Mouse (Mus musculus) hindbrain, embryonic 12.5 days (tissue): ENCODE results near the gene Rbm8a. TPM values are rescaled to one million over a fixed set of nuclear protein-coding genes. Genes with fewer than 3 reads are reported as not detected.
"Not testable (repeated sequence)": the region's sequence is repeated elsewhere in the genome, so short reads cannot be mapped to it uniquely, and the experiment has no call there.

Experiments
- ATAC-seq: fragments of 200-750 bp; cut with Nextera tagmentation; 2 replicates; pipeline ENCODE4 v1.8.0; 2017; ENCODE audit warnings: moderate TSS enrichment; ENCODE audit not compliant: low FRiP score
- H3K27ac ChIP-seq: fragments of 300-500 bp; sonication (generic); 2 replicates; pipeline ENCODE4 v1.5.1; 2016; ENCODE audit warnings: mild to moderate bottlenecking
- H3K27me3 ChIP-seq: fragments of 300-500 bp; sonication (generic); 2 replicates; pipeline ENCODE4 v1.6.1; 2016; ENCODE audit warnings: mild to moderate bottlenecking
- H3K36me3 ChIP-seq: fragments of 300-500 bp; sonication (generic); 2 replicates; pipeline ENCODE4 v1.6.1; 2016; ENCODE audit warnings: mild to moderate bottlenecking
- H3K4me1 ChIP-seq: fragments of 300-500 bp; sonication (generic); 2 replicates; pipeline ENCODE4 v1.6.1; 2016
- H3K4me2 ChIP-seq: fragments of 300-500 bp; sonication (generic); replicated peaks from 2 replicates; pipeline ENCODE4 v1.6.1; 2016; ENCODE audit warnings: mild to moderate bottlenecking
- H3K4me3 ChIP-seq: fragments of 300-500 bp; sonication (generic); 2 replicates; pipeline ENCODE4 v1.5.1; 2016; ENCODE audit warnings: mild to moderate bottlenecking
- H3K9ac ChIP-seq: fragments of 300-500 bp; sonication (generic); 2 replicates; pipeline ENCODE4 v1.6.1; 2016; ENCODE audit warnings: mild to moderate bottlenecking, moderate library complexity
- H3K9me3 ChIP-seq: fragments of 300-500 bp; sonication (generic); replicated peaks from 2 replicates; pipeline ENCODE4 v1.6.1; 2016; ENCODE audit warnings: mild to moderate bottlenecking
- WGBS: fragments of 180-500 bp; shearing (Covaris S2); methylation state at CpG from one replicate; pipeline ENCODE4 v1.1.7; 2016; 5-methylcytosine and 5-hydroxymethylcytosine counted together
- polyA plus RNA-seq: library from polyadenylated mRNA; unstranded; fragments of >200 nt; fragmentation: Nextera tagmentation; extraction: Ambion mirVana; gene quantifications from 2 replicates; pipeline ENCODE4 v1.2.1, GENCODE M21; 2016

Gene Rbm8a
- polyA plus RNA-seq, 1 experiment from 2014 or later = 152 TPM

GRCm38 (mm10) chr3:96597435-96597891 is 32.3 kb upstream of the Rbm8a start:
- under 1% methylated on average over 40 of the region's 40 CpGs for WGBS
- Histone ChIP-seq H3K27me3 (peaks cover 32% of the 10 kb centered on the region), H3K4me1 (peaks cover 57% of the 10 kb centered on the region), H3K4me3 (peak overlapping the region; percentile 52), H3K36me3 (no peaks in the 10 kb centered on the region), H3K9ac (peak overlapping the region; percentile 78), H3K9me3 (no peaks in the 10 kb centered on the region), H3K4me2 (peak overlapping the region; percentile 94), H3K27ac (peak overlapping the region; percentile 79)
- ATAC-seq = no peak

GRCm38 (mm10) chr3:96598156-96599068 is 31.3 kb upstream of the Rbm8a start:
- WGBS = 1% methylated on average over 53 of the region's 54 CpGs
- peaks cover 32% of the 10 kb centered on the region for H3K27me3 ChIP-seq
- peak overlapping the region; percentile 94 for H3K4me2 ChIP-seq
- no peaks in the 10 kb centered on the region for H3K36me3 ChIP-seq
- H3K27ac ChIP-seq = peak overlapping the region; percentile 79
- ATAC-seq = no peak
- H3K4me3 ChIP-seq = peak overlapping the region; percentile 52
- H3K4me1 ChIP-seq = peaks cover 58% of the 10 kb centered on the region
- H3K9me3 ChIP-seq = no peaks in the 10 kb centered on the region
- H3K9ac ChIP-seq = peak overlapping the region; percentile 78

GRCm38 (mm10) chr3:96599069-96599393 is 30.7 kb upstream of the Rbm8a start:
- 0 out of 2 replicates have a peak overlapping the region, but pooled peaks have one; percentile 79 for H3K27ac ChIP-seq
- peak overlapping the region; percentile 78; the same call in 1 of the 2 replicates for H3K9ac ChIP-seq
- no peaks in the 10 kb centered on the region for H3K36me3 ChIP-seq
- ATAC-seq = no peak
- H3K27me3 ChIP-seq = peaks cover 32% of the 10 kb centered on the region
- no peaks in the 10 kb centered on the region for H3K9me3 ChIP-seq
- H3K4me3 ChIP-seq = peak overlapping the region; percentile 52; the same call in 1 of the 2 replicates
- H3K4me2 ChIP-seq = peak overlapping the region; percentile 94
- H3K4me1 ChIP-seq = peaks cover 64% of the 10 kb centered on the region
- 38% methylated on average over 8 of the region's 8 CpGs for WGBS

GRCm38 (mm10) chr3:96599411-96599810 is 30.3 kb upstream of the Rbm8a start:
- no peak overlapping the region for H3K4me3 ChIP-seq

GRCm38 (mm10) chr3:96600639-96601250 is 29.0 kb upstream of the Rbm8a start, which contains the start of gene Lix1l:
Gene Lix1l (plus strand): TSS chr3:96601149.
- WGBS = 1% methylated on average over 27 of the region's 27 CpGs
- Histone ChIP-seq H3K4me3 (peak within 1 kb of the TSS; percentile 94), H3K4me1 (peaks cover 71% of the 10 kb centered on the region), H3K36me3 (peaks cover 7% of the 10 kb centered on the region; the same call in 1 of the 2 replicates), H3K27ac (peak within 1 kb of the TSS; percentile 98), H3K4me2 (peak within 1 kb of the TSS; percentile 75), H3K9me3 (no peaks in the 10 kb centered on the region), H3K9ac (peak within 1 kb of the TSS; percentile 97), H3K27me3 (peaks cover 21% of the 10 kb centered on the region)
- peak; percentile 95 for ATAC-seq

More at GRCm38 (mm10) chr3:96599411-96599810, 30.3 kb upstream of the Rbm8a start:
- Histone ChIP-seq H3K27me3 (peaks cover 32% of the 10 kb centered on the region), H3K9me3 (no peaks in the 10 kb centered on the region), H3K36me3 (0 out of 2 replicates have a peak, but pooled peaks cover 3% of the 10 kb centered on the region), H3K9ac (no peak overlapping the region), H3K4me2 (0 out of 2 replicates have a peak overlapping the region, but pooled peaks have one; percentile 2), H3K4me1 (peaks cover 66% of the 10 kb centered on the region), H3K27ac (no peak overlapping the region)
- 68% methylated on average over 3 of the region's 3 CpGs for WGBS
- ATAC-seq = no peak

GRCm38 (mm10) chr3:96601251-96601787 is 28.4 kb upstream of the Rbm8a start:
- WGBS = 1% methylated on average over 34 of the region's 40 CpGs
- peak overlapping the region; percentile 75 for H3K4me2 ChIP-seq
- peaks cover 65% of the 10 kb centered on the region for H3K4me1 ChIP-seq
- H3K9ac ChIP-seq = peak overlapping the region; percentile 97
- peak overlapping the region; percentile 94 for H3K4me3 ChIP-seq
- H3K9me3 ChIP-seq = no peaks in the 10 kb centered on the region
- peak overlapping the region; percentile 98 for H3K27ac ChIP-seq
- peaks cover 16% of the 10 kb centered on the region for H3K27me3 ChIP-seq
- peaks cover 7% of the 10 kb centered on the region; the same call in 1 of the 2 replicates for H3K36me3 ChIP-seq
- peak; percentile 74 for ATAC-seq

GRCm38 (mm10) chr3:96601941-96602703 is 27.6 kb upstream of the Rbm8a start:
- Histone ChIP-seq H3K4me3 (peak overlapping the region; percentile 94), H3K4me2 (peak overlapping the region; percentile 75), H3K4me1 (peaks cover 57% of the 10 kb centered on the region), H3K9me3 (no peaks in the 10 kb centered on the region), H3K9ac (peak overlapping the region; percentile 97), H3K27ac (peak overlapping the region; percentile 98), H3K27me3 (peaks cover 8% of the 10 kb centered on the region), H3K36me3 (peaks cover 7% of the 10 kb centered on the region; the same call in 1 of the 2 replicates)
- 24% methylated on average over 10 of the region's 10 CpGs for WGBS
- ATAC-seq = no peak

- peak overlapping the region; percentile 94 for H3K4me3 ChIP-seq
- peaks cover 51% of the 10 kb centered on the region for H3K4me1 ChIP-seq
- 38% methylated on average over 5 of the region's 5 CpGs for WGBS
Measured at GRCm38 (mm10) chr3:96602704-96603084, 27.0 kb upstream of the Rbm8a start.

GRCm38 (mm10) chr3:96603311-96603710 is 26.4 kb upstream of the Rbm8a start:
- Histone ChIP-seq H3K4me1 (peaks cover 48% of the 10 kb centered on the region), H3K27ac (peak overlapping the region; percentile 25; the same call in 1 of the 2 replicates), H3K9ac (peak overlapping the region; percentile 97), H3K9me3 (no peaks in the 10 kb centered on the region), H3K4me2 (peak overlapping the region; percentile 75), H3K27me3 (peaks cover 7% of the 10 kb centered on the region), H3K36me3 (peaks cover 7% of the 10 kb centered on the region; the same call in 1 of the 2 replicates), H3K4me3 (peak overlapping the region; percentile 94)
- no peak for ATAC-seq
- 44% methylated on average over 5 of the region's 5 CpGs for WGBS

More at GRCm38 (mm10) chr3:96602704-96603084, 27.0 kb upstream of the Rbm8a start:
- no peak for ATAC-seq
- H3K4me2 ChIP-seq = peak overlapping the region; percentile 75
- H3K36me3 ChIP-seq = peaks cover 7% of the 10 kb centered on the region; the same call in 1 of the 2 replicates
- H3K9me3 ChIP-seq = no peaks in the 10 kb centered on the region
- H3K27ac ChIP-seq = peak overlapping the region; percentile 98
- peak overlapping the region; percentile 97 for H3K9ac ChIP-seq
- H3K27me3 ChIP-seq = peaks cover 7% of the 10 kb centered on the region

- H3K36me3 ChIP-seq, H3K27me3 ChIP-seq, H3K9ac ChIP-seq, H3K9me3 ChIP-seq, H3K4me3 ChIP-seq, ATAC-seq, H3K4me2 ChIP-seq, H3K27ac ChIP-seq: not testable (repeated sequence)
- 93% methylated on average over 4 of the region's 4 CpGs for WGBS
- peaks cover 33% of the 10 kb centered on the region for H3K4me1 ChIP-seq
Measured at GRCm38 (mm10) chr3:96606007-96606406, 23.7 kb upstream of the Rbm8a start.

GRCm38 (mm10) chr3:96606618-96607017 is 23.1 kb upstream of the Rbm8a start:
- Histone ChIP-seq H3K36me3 (peaks cover 7% of the 10 kb centered on the region; the same call in 1 of the 2 replicates), H3K9me3 (no peaks in the 10 kb centered on the region), H3K4me1 (peaks cover 33% of the 10 kb centered on the region), H3K27me3 (no peaks in the 10 kb centered on the region), H3K4me2 (no peak overlapping the region), H3K27ac (no peak overlapping the region), H3K9ac (no peak overlapping the region), H3K4me3 (no peak overlapping the region)
- 91% methylated on average over 4 of the region's 4 CpGs for WGBS
- no peak for ATAC-seq
